Mouse (Mus musculus) limb, embryonic 11.5 days (tissue): ENCODE measurements around the gene Tst. TPM values are rescaled to one million over a fixed set of nuclear protein-coding genes. Genes with fewer than 3 reads are reported as not detected.

ENCODE experiments used
- ATAC-seq: fragments of 200-750 bp; cut with Nextera tagmentation; 2 replicates; pipeline ENCODE4 v1.8.0; 2017; ENCODE audit warnings: low read depth; ENCODE audit not compliant: insufficient number of reproducible peaks, low FRiP score, low TSS enrichment
- DNase-seq: peaks from one replicate; pipeline ENCODE4 v3.0.0-alpha.2; 2015; ENCODE audit warnings: low spot score
- H3K27ac ChIP-seq: fragments of 300-500 bp; sonication (generic); replicated peaks from 2 replicates; pipeline ENCODE4 v1.5.1; 2014; ENCODE audit warnings: low read depth, mild to moderate bottlenecking, low read length
- H3K27me3 ChIP-seq: fragments of 300-500 bp; sonication (generic); 2 replicates; pipeline ENCODE4 v1.6.1; 2014; ENCODE audit warnings: mild to moderate bottlenecking, low read length, mixed read lengths; ENCODE audit not compliant: control insufficient read depth, insufficient read depth
- H3K36me3 ChIP-seq: fragments of 300-500 bp; sonication (generic); 2 replicates; pipeline ENCODE4 v1.6.1; 2014; ENCODE audit warnings: mild to moderate bottlenecking, low read length, moderate library complexity, mixed read lengths; ENCODE audit not compliant: control insufficient read depth, insufficient read depth
- H3K4me1 ChIP-seq: fragments of 300-500 bp; sonication (generic); 2 replicates; pipeline ENCODE4 v1.6.1; 2014; ENCODE audit warnings: low read length, mixed read lengths; ENCODE audit not compliant: control insufficient read depth, insufficient read depth
- H3K4me2 ChIP-seq: fragments of 300-500 bp; sonication (generic); 2 replicates; pipeline ENCODE4 v1.6.1; 2014; ENCODE audit warnings: low read depth, mild to moderate bottlenecking, moderate library complexity; ENCODE audit not compliant: severe bottlenecking
- H3K4me3 ChIP-seq: fragments of 300-500 bp; sonication (generic); 2 replicates; pipeline ENCODE4 v1.5.1; 2014; ENCODE audit warnings: low read depth, low read length
- H3K9ac ChIP-seq: fragments of 300-500 bp; sonication (generic); 2 replicates; pipeline ENCODE4 v1.6.1; 2014; ENCODE audit warnings: mild to moderate bottlenecking, low read length
- H3K9me3 ChIP-seq: fragments of 300-500 bp; sonication (generic); 2 replicates; pipeline ENCODE4 v1.6.1; 2016; ENCODE audit warnings: low read length; ENCODE audit not compliant: control insufficient read depth
- WGBS: fragments of 180-500 bp; shearing (Covaris S2); extraction: QIAGEN DNeasy Blood & Tissue Kit; methylation state at CpG from one replicate; pipeline ENCODE4 v1.1.7; 2014; 5-methylcytosine and 5-hydroxymethylcytosine counted together
- polyA plus RNA-seq: library from polyadenylated mRNA; unstranded; fragments of >200 nt; fragmentation: Nextera tagmentation; extraction: Ambion mirVana; gene quantifications from 2 replicates; pipeline ENCODE4 v1.2.1, GENCODE M21; 2014

Gene Tst
- polyA plus RNA-seq, 1 experiment from 2014 or later, result 7.8 TPM

GRCm38 (mm10) chr15:78424507-78424906 lies 18.8 kb upstream of the Tst start:
- Histone ChIP-seq H3K4me3 (no peak overlapping the region), H3K9me3 (no peaks in the 10 kb centered on the region), H3K36me3 (no peaks in the 10 kb centered on the region), H3K4me1 (peaks cover 6% of the 10 kb centered on the region; the same call in 1 of the 2 replicates), H3K27me3 (no peaks in the 10 kb centered on the region), H3K4me2 (no peak overlapping the region), H3K27ac (no peak overlapping the region), H3K9ac (no peak overlapping the region)
- no peak for ATAC-seq
- DNase-seq, result no peak
- 19% methylated on average over 11 of the region's 11 CpGs for WGBS

DNA sequence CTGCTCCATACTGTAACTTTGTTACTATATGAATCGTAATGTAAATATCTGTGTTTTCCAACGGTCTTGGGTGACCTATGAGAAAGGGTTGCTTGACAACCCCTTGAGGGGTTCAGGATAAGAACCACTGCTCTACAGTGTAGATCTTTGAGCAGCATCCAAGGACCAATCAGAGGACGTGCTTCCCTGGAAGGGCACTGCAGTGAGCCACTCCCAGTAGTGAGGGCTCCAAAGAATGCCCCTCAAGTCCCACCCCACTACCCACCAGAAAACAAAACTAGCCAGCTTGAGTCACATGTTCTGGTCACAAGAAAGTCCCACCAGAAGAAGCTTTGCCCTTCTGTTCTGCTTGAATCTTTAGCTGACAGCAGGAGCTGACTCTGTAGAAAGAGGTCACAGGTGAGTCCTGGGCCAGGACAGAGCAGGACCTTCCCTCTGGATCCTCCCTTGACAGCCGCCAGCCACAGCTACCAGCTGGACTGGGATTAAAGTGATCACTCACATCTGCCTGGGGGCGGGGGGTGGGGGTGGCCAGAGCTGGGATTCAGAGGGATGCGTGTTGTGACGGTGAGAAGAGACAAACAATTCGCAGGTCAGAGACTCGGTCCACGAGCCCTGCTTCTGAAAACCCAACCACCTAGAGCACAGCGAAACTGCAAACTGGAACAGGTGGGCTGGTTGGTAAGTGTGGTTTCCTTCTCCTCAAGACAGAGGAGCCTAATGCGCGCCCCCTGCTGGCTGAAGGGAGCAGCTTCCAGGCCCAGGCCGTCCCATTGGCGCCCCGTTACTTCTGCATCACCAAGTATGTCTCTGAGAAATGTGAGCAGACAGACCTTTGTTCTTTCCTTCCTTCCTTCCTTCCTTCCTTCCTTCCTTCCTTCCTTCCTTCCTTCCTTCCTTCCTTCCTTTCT lies 16.6 kb upstream of the Tst start:
- Histone ChIP-seq H3K36me3 (no peaks in the 10 kb centered on the region), H3K9me3 (no peaks in the 10 kb centered on the region), H3K4me2 (no peak overlapping the region), H3K4me1 (no peaks in the 10 kb centered on the region), H3K9ac (no peak overlapping the region), H3K27ac (no peak overlapping the region), H3K4me3 (no peak overlapping the region), H3K27me3 (no peaks in the 10 kb centered on the region)
- DNase-seq (peak; percentile 90), ATAC-seq (no peak; the same call in 1 of the 2 replicates)
- 17% methylated on average over 16 of the region's 16 CpGs for WGBS

DNA sequence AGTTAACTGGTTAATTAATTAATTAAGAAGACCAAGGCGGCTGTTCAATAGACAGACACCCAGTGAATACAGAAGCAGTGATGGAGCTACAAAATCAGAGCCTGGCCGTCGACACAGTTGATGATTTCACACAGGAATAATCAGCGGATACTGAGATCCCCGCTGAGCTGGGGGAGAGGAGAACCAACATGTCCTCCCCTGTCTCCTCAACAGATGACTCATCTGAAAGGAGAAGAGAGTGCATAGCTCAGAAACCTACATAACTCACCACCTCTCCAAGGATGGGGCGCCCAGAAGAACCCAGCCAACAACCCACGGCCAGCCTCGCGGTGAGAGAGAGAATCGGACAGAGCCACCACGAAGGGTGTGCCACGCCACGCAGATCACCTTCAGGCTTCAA lies 14.7 kb upstream of the Tst start:
- no peaks in the 10 kb centered on the region for H3K36me3 ChIP-seq
- no peak overlapping the region for H3K9ac ChIP-seq
- no peaks in the 10 kb centered on the region for H3K9me3 ChIP-seq
- H3K4me1 ChIP-seq, result no peaks in the 10 kb centered on the region
- WGBS, result 88% methylated on average over 13 of the region's 13 CpGs
- no peak overlapping the region for H3K4me3 ChIP-seq
- no peak overlapping the region for H3K27ac ChIP-seq
- H3K4me2 ChIP-seq, result no peak overlapping the region
- no peaks in the 10 kb centered on the region for H3K27me3 ChIP-seq
- DNase-seq (no peak), ATAC-seq (no peak)

- no peak overlapping the region for H3K9ac ChIP-seq
- ATAC-seq, result no peak
- DNase-seq, result no peak
Measured at GRCm38 (mm10) chr15:78416937-78417336, 11.2 kb upstream of the Tst start.

GRCm38 (mm10) chr15:78414157-78414556 lies 8.4 kb upstream of the Tst start:
- peaks cover 5% of the 10 kb centered on the region; the same call in 1 of the 2 replicates for H3K4me1 ChIP-seq
- DNase-seq, result no peak
- WGBS, result 86% methylated on average over 8 of the region's 8 CpGs
- no peaks in the 10 kb centered on the region for H3K9me3 ChIP-seq
- no peak for ATAC-seq
- H3K9ac ChIP-seq, result no peak overlapping the region
- no peak overlapping the region for H3K4me3 ChIP-seq
- no peaks in the 10 kb centered on the region for H3K36me3 ChIP-seq
- peaks cover 20% of the 10 kb centered on the region for H3K27me3 ChIP-seq
- H3K27ac ChIP-seq, result no peak overlapping the region
- no peak overlapping the region for H3K4me2 ChIP-seq

More at GRCm38 (mm10) chr15:78416937-78417336, 11.2 kb upstream of the Tst start:
- WGBS, result 61% methylated on average over 4 of the region's 4 CpGs
- no peaks in the 10 kb centered on the region for H3K27me3 ChIP-seq
- H3K36me3 ChIP-seq, result no peaks in the 10 kb centered on the region
- H3K4me3 ChIP-seq, result no peak overlapping the region
- H3K9me3 ChIP-seq, result no peaks in the 10 kb centered on the region
- H3K4me1 ChIP-seq, result no peaks in the 10 kb centered on the region
- no peak overlapping the region for H3K27ac ChIP-seq
- no peak overlapping the region for H3K4me2 ChIP-seq

DNA sequence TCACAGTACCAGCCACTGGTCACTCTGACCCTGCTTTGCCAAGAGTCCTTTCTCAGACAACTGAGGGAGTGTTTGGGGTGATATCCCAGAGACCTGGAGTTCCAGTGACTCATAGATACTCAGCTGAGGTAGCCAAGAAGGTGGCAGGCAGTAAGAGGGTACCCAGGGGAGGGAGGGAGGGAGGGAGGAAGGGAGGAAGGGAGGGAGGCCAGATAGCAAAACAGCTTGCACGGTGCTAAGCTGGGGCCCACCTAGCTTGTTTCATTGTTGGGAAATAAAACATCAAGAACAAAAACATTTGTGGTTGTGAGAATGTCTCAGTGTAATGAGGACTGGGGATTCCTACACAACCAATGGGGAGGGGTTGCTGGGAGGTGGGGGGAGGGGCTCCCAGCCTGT lies 8.0 kb upstream of the Tst start:
- WGBS, result 63% methylated on average over 1 of the region's 1 CpGs
- Histone ChIP-seq H3K27me3 (peaks cover 24% of the 10 kb centered on the region), H3K36me3 (no peaks in the 10 kb centered on the region), H3K4me3 (no peak overlapping the region), H3K9ac (no peak overlapping the region), H3K9me3 (no peaks in the 10 kb centered on the region), H3K4me2 (no peak overlapping the region), H3K4me1 (peaks cover 5% of the 10 kb centered on the region; the same call in 1 of the 2 replicates), H3K27ac (no peak overlapping the region)
- no peak for ATAC-seq
- DNase-seq, result no peak

DNA sequence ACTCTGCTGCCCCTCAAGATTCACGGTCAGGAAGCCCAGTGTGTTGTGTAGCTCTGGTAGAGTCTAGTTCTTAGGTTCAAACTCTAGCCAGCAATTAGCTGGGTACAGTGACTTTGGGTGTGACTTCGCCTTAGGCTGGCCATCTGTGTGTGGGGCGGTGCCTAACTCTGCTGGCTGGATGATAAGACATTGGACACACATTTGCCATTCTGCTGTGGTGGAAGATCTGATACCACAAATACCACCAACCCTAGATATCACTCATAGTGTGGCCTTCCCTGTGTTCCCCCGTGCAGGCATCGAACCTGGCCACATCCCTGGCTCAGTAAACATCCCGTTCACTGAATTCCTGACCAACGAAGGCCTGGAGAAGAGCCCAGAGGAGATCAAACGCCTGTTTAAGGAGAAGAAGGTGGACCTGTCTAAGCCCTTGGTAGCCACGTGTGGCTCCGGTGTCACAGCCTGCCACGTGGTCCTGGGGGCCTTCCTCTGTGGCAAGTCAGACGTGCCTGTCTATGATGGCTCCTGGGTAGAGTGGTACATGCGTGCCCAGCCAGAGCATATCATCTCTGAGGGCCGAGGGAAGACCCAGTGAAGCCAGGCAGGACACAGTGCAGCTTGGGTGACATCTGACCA lies 7.5 kb upstream of the Tst start:
- H3K27me3 ChIP-seq, result peaks cover 25% of the 10 kb centered on the region
- DNase-seq, result no peak

DNA sequence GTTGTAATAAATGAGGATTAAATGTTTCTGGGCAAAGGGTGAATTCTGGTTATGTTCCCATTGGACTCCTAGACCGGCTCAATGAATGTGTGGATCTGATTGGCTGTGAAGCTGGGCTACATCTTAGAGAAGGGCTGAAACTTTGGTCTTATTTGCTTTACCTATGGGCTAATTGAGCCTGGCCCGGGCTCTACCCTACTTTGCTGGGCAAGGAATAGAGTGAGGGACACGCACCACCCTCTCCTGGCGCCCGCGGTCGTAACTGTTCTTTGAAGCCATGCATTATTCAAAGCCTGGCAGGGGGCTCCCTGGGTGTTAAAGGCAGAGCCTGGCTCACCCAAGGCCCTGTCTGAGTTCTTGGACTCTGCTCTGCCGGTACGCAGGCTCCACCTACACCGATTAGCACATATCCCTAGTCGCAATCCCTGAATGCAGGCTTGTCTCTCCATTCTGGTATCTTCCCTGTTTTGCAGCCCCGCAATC lies 3.9 kb upstream of the Tst start:
- Histone ChIP-seq H3K4me2 (peak overlapping the region; percentile 41), H3K9ac (peak overlapping the region; percentile 34; the same call in 1 of the 2 replicates), H3K4me3 (no peak overlapping the region; the same call in 1 of the 2 replicates), H3K27ac (no peak overlapping the region), H3K4me1 (peaks cover 18% of the 10 kb centered on the region), H3K9me3 (no peaks in the 10 kb centered on the region), H3K27me3 (peaks cover 25% of the 10 kb centered on the region), H3K36me3 (no peaks in the 10 kb centered on the region)
- ATAC-seq (no peak), DNase-seq (no peak)
- WGBS, result 9% methylated on average over 12 of the region's 12 CpGs

More for the DNA sequence above, 7.5 kb upstream of the Tst start:
- peaks cover 5% of the 10 kb centered on the region; the same call in 1 of the 2 replicates for H3K4me1 ChIP-seq
- no peak for ATAC-seq
- H3K9me3 ChIP-seq, result no peaks in the 10 kb centered on the region
- H3K4me2 ChIP-seq, result no peak overlapping the region
- no peaks in the 10 kb centered on the region for H3K36me3 ChIP-seq
- WGBS, result 89% methylated on average over 14 of the region's 14 CpGs
- H3K27ac ChIP-seq, result no peak overlapping the region
- no peak overlapping the region for H3K4me3 ChIP-seq
- H3K9ac ChIP-seq, result no peak overlapping the region
